Mouse (Mus musculus) heart, embryonic 14.5 days (tissue): Measurements from ENCODE around the gene Gm9639. TPM values are rescaled to one million over a fixed set of nuclear protein-coding genes. Genes with fewer than 3 reads are reported as not detected.
"Not testable (repeated sequence)": the region's sequence is repeated elsewhere in the genome, so short reads cannot be mapped to it uniquely, and the experiment has no call there.

Experiments used
- ATAC-seq: fragments of 200-750 bp; cut with Nextera tagmentation; 2 replicates; pipeline ENCODE4 v1.8.0; 2017; ENCODE audit warnings: low read depth, moderate TSS enrichment; ENCODE audit not compliant: insufficient number of reproducible peaks, insufficient read depth, low FRiP score
- H3K27ac ChIP-seq, 2 experiments: fragments of 200-500 bp in 1 of 2; fragments of 300-500 bp in 1 of 2; sonication (generic) in 1 of 2; replicated peaks in 1 of 2; 2 replicates each; pipeline ENCODE4 v1.5.1; 2012 to 2014; ENCODE audit warnings: low read depth in 2 of 2, low read length in 2 of 2, control low read depth in 1 of 2, mild to moderate bottlenecking in 1 of 2, mixed read lengths in 1 of 2; ENCODE audit not compliant: control insufficient read depth in 1 of 2, insufficient read depth in 1 of 2
- H3K27me3 ChIP-seq: fragments of 300-500 bp; sonication (generic); 2 replicates; pipeline ENCODE4 v1.6.1; 2014; ENCODE audit warnings: mild to moderate bottlenecking, low read length, control low read depth; ENCODE audit not compliant: control insufficient read depth, insufficient read depth
- H3K36me3 ChIP-seq: fragments of 300-500 bp; sonication (generic); 2 replicates; pipeline ENCODE4 v1.6.1; 2014; ENCODE audit warnings: mild to moderate bottlenecking, control low read depth, low read length, mixed read lengths; ENCODE audit not compliant: control insufficient read depth, insufficient read depth
- H3K4me1 ChIP-seq, 2 experiments: fragments of 200-500 bp in 1 of 2; fragments of 300-500 bp in 1 of 2; sonication (generic) in 1 of 2; 2 replicates each; pipeline ENCODE4 v1.6.1; 2012 to 2014; ENCODE audit warnings: low read length in 2 of 2, control low read depth in 1 of 2, mixed read lengths in 1 of 2; ENCODE audit not compliant: control insufficient read depth in 2 of 2, insufficient read depth in 2 of 2
- H3K4me2 ChIP-seq: fragments of 300-500 bp; sonication (generic); 2 replicates; pipeline ENCODE4 v1.6.1; 2014; ENCODE audit warnings: mild to moderate bottlenecking, low read length
- H3K4me3 ChIP-seq, 2 experiments: fragments of 200-500 bp in 1 of 2; fragments of 300-500 bp in 1 of 2; sonication (generic) in 1 of 2; 2 replicates each; pipeline ENCODE4 v1.5.1; 2012 to 2014; ENCODE audit warnings: low read length in 2 of 2, mild to moderate bottlenecking in 2 of 2, control low read depth in 1 of 2, low read depth in 1 of 2, moderate library complexity in 1 of 2; ENCODE audit not compliant: control insufficient read depth in 1 of 2, insufficient read depth in 1 of 2
- H3K9ac ChIP-seq: fragments of 300-500 bp; sonication (generic); 2 replicates; pipeline ENCODE4 v1.6.1; 2014; ENCODE audit warnings: mild to moderate bottlenecking, low read length
- H3K9me3 ChIP-seq: fragments of 300-500 bp; sonication (generic); 2 replicates; pipeline ENCODE4 v1.6.1; 2016; ENCODE audit warnings: low read length, control low read depth; ENCODE audit not compliant: control insufficient read depth
- WGBS: fragments of 180-500 bp; shearing (Covaris S2); extraction: QIAGEN DNeasy Blood & Tissue Kit; methylation state at CpG from one replicate; pipeline ENCODE4 v1.1.7; 2014; 5-methylcytosine and 5-hydroxymethylcytosine counted together
- polyA plus RNA-seq: library from polyadenylated mRNA; unstranded; fragments of >200 nt; fragmentation: Nextera tagmentation; extraction: Ambion mirVana; gene quantifications from 2 replicates; pipeline ENCODE4 v1.2.1, GENCODE M21; 2014

Gene Gm9639
- polyA plus RNA-seq, 1 experiment from 2014 or later, result not detected

- WGBS, result 59% methylated on average over 3 of the region's 3 CpGs
These were observed 42.6 kb downstream of the Gm9639 start for GRCm38 (mm10) chr10:77752312-77752711.

GRCm38 (mm10) chr10:77751254-77751653, 43.6 kb downstream of the Gm9639 start, which contains the start of gene Gm9736:
Gene Gm9736, minus strand, starts transcription at chr10:77751354.
- not testable (repeated sequence) for ATAC-seq, H3K4me1 ChIP-seq, H3K27me3 ChIP-seq, H3K9ac ChIP-seq, H3K36me3 ChIP-seq, H3K4me2 ChIP-seq, H3K9me3 ChIP-seq, H3K4me3 ChIP-seq, H3K27ac ChIP-seq
- WGBS, result 44% methylated on average over 1 of the region's 1 CpGs

More at GRCm38 (mm10) chr10:77752312-77752711, 42.6 kb downstream of the Gm9639 start:
- H3K36me3 ChIP-seq, H3K4me2 ChIP-seq, H3K9me3 ChIP-seq, H3K27me3 ChIP-seq, H3K9ac ChIP-seq, H3K27ac ChIP-seq, ATAC-seq, H3K4me3 ChIP-seq, H3K4me1 ChIP-seq: not testable (repeated sequence)

- H3K4me3 ChIP-seq, H3K27me3 ChIP-seq, H3K4me2 ChIP-seq, H3K36me3 ChIP-seq, H3K4me1 ChIP-seq, ATAC-seq, H3K27ac ChIP-seq, H3K9ac ChIP-seq, H3K9me3 ChIP-seq: not testable (repeated sequence)
- 59% methylated on average over 1 of the region's 1 CpGs for WGBS
These were observed 44.2 kb downstream of the Gm9639 start for GRCm38 (mm10) chr10:77750686-77751085.

Other genes with a start within 250 kb of the Gm9639 start
- gene Pttg1ip, start 213.4 kb downstream of the Gm9639 start, polyA plus RNA-seq, result 128 and 133 TPM in 2 replicates
- 144 and 156 TPM in 2 replicates for gene Sumo3, start 189.0 kb downstream of the Gm9639 start, polyA plus RNA-seq
- gene Gm49325, start 188.9 kb downstream of the Gm9639 start, polyA plus RNA-seq, result 2.9 TPM in 1 of 2 replicates, not detected in the other
- gene Ube2g2, start 172.8 kb downstream of the Gm9639 start, polyA plus RNA-seq, result 50.4 and 53.0 TPM in 2 replicates
- 0.09 TPM in 1 of 2 replicates, not detected in the other for gene Tspear, start 108.5 kb downstream of the Gm9639 start, polyA plus RNA-seq
- gene Gm19402, start 104.3 kb downstream of the Gm9639 start, polyA plus RNA-seq, result not detected in 2 replicates
- gene Gm9508, start 97.8 kb downstream of the Gm9639 start, polyA plus RNA-seq, result not detected in 2 replicates
- gene Gm10272, start 88.5 kb downstream of the Gm9639 start, polyA plus RNA-seq, result not detected in 2 replicates
- gene Gm10024, start 83.6 kb downstream of the Gm9639 start, polyA plus RNA-seq, result not detected in 2 replicates
- gene Gm10142, start 79.3 kb downstream of the Gm9639 start, polyA plus RNA-seq, result not detected in 2 replicates
- gene Krtap12-1, start 74.5 kb downstream of the Gm9639 start, polyA plus RNA-seq, result not detected in 2 replicates
- gene Gm10100, start 68.6 kb downstream of the Gm9639 start, polyA plus RNA-seq, result not detected in 2 replicates
- gene Gm18596, start 52.4 kb downstream of the Gm9639 start, polyA plus RNA-seq, result not detected in 2 replicates
- gene Gm9736, start 43.7 kb downstream of the Gm9639 start, polyA plus RNA-seq, result not detected in 2 replicates
- not detected in 2 replicates for gene Gm3233, start 35.4 kb downstream of the Gm9639 start, polyA plus RNA-seq
- not detected in 2 replicates for gene Gm3238, start 23.8 kb downstream of the Gm9639 start, polyA plus RNA-seq
- not detected in 2 replicates for gene Gm7138, start 18.1 kb downstream of the Gm9639 start, polyA plus RNA-seq
- not detected in 2 replicates for gene Gm3250, start 12.5 kb downstream of the Gm9639 start, polyA plus RNA-seq
- gene Gm7137, start 6.9 kb downstream of the Gm9639 start, polyA plus RNA-seq, result not detected in 2 replicates
- gene Gm19668, start 4.1 kb upstream of the Gm9639 start, polyA plus RNA-seq, result not detected in 2 replicates
- not detected in 2 replicates for gene Gm9507, start 16.8 kb upstream of the Gm9639 start, polyA plus RNA-seq
- not detected in 2 replicates for gene Gm2696, start 19.6 kb upstream of the Gm9639 start, polyA plus RNA-seq
- gene Krtap10-4, start 32.0 kb upstream of the Gm9639 start, polyA plus RNA-seq, result not detected in 2 replicates
- gene Krtap10-10, start 40.9 kb upstream of the Gm9639 start, polyA plus RNA-seq, result not detected in 2 replicates
- gene Gm36176, start 51.7 kb upstream of the Gm9639 start, polyA plus RNA-seq, result not detected in 2 replicates
- gene Gm10318, start 57.8 kb upstream of the Gm9639 start, polyA plus RNA-seq, result not detected in 2 replicates
- not detected in 2 replicates for gene Gm3285, start 66.9 kb upstream of the Gm9639 start, polyA plus RNA-seq
- 1.2 and 1.3 TPM in 2 replicates for gene Lrrc3, start 107.5 kb upstream of the Gm9639 start, polyA plus RNA-seq
- gene Trpm2, start 175.5 kb upstream of the Gm9639 start, polyA plus RNA-seq, result 0.07 and 0.51 TPM in 2 replicates
- 18.6 and 21.1 TPM in 2 replicates for gene 1810043G02Rik, start 183.4 kb upstream of the Gm9639 start, polyA plus RNA-seq
- 168 and 170 TPM in 2 replicates for gene Pfkl, start 215.0 kb upstream of the Gm9639 start, polyA plus RNA-seq
- not detected in 2 replicates for gene Dnmt3l, start 246.9 kb upstream of the Gm9639 start, polyA plus RNA-seq
- 0.16 TPM in 1 of 2 replicates, not detected in the other for gene Aire, start 248.5 kb upstream of the Gm9639 start, polyA plus RNA-seq